In the genomic region with DNA sequence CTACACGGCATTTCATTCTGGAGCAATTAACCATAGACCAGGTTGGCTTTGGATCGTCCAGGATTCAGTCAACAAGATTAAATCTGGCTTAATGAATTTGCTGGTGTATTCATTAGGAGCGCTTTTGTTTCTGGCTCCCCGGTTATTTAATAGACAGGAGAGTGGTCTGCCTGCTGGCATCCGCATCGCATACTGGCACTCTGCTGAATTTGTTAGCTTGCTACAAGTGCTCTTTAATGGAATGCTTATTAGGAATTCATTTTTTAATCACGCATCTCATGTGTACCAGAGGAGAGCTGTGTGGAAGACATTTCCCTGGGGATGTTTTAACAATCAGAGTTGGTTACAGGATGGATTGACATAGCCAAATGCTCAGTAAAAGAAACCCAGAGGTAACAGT, we compare ENCODE assay signal across 20 mouse cellular contexts.
A peak's percentile ranks its signal among the peaks of the same experiment; 100 is the strongest.
DNase-seq lines count a peak whose midpoint lies in the region; ATAC-seq lines count a peak whose summit lies in the region.
"Had no signal": no experiment of that assay in that cellular context is flagged by ENCODE, and none has a peak within 500 bp of the region (broad histone marks: within the 10 kb centered on the region; RNA-seq: fewer than 3 reads in every experiment).

No protein-coding gene starts in this region.

- peak; percentile 75; the same call in 1 of the 2 replicates for ATAC-seq in forebrain, embryonic 12.5 days (ENCODE audit: low FRiP score)
- ATAC-seq in hindbrain, embryonic 14.5 days (ENCODE audit: low FRiP score) = peak; percentile 72; the same call in 1 of the 2 replicates
- peak; percentile 85 for ATAC-seq in midbrain, embryonic 16.5 days
- no peak for ATAC-seq in intestine, embryonic 16.5 days
- ATAC-seq: CD4-positive, CD25-positive, alpha-beta regulatory T cell, adult 4 months; intestine, postnatal 0 days had no signal

- 25% methylated on average over 7 of the region's 7 CpGs for WGBS in forebrain, embryonic 12.5 days
- 18% methylated on average over 7 of the region's 7 CpGs for WGBS in hindbrain, embryonic 14.5 days
- WGBS in midbrain, embryonic 16.5 days = 23% methylated on average over 7 of the region's 7 CpGs
- 87% methylated on average over 7 of the region's 7 CpGs for WGBS in heart, embryonic 10.5 days
- 77% methylated on average over 7 of the region's 7 CpGs for WGBS in intestine, embryonic 16.5 days

- H3K4me3 ChIP-seq in forebrain, embryonic 12.5 days (replicated peaks) = no peak overlapping the region
- no peak overlapping the region for H3K4me3 ChIP-seq in hindbrain, embryonic 14.5 days (replicated peaks; ENCODE audit: low read length)
- H3K4me3 ChIP-seq in midbrain, embryonic 16.5 days (ENCODE audit: low read depth, low read length) = no peak overlapping the region
- H3K4me3 ChIP-seq in heart, embryonic 10.5 days = no peak overlapping the region
- no peak overlapping the region for H3K4me3 ChIP-seq in intestine, embryonic 16.5 days (ENCODE audit: low read length)
- H3K4me3 ChIP-seq: embryonic facial prominence, embryonic 13.5 days; limb, embryonic 13.5 days; stomach, embryonic 15.5 days had no signal

- H3K27me3 ChIP-seq in forebrain, embryonic 12.5 days = peaks cover 21% of the 10 kb centered on the region
- H3K27me3 ChIP-seq in hindbrain, embryonic 14.5 days (ENCODE audit: control insufficient read depth, insufficient read depth, low read length) = no peaks in the 10 kb centered on the region
- H3K27me3 ChIP-seq in midbrain, embryonic 16.5 days (ENCODE audit: control insufficient read depth, insufficient read depth, low read depth, low read length) = no peaks in the 10 kb centered on the region
- H3K27me3 ChIP-seq in heart, embryonic 10.5 days (ENCODE audit: insufficient read depth, poor library complexity, severe bottlenecking) = no peaks in the 10 kb centered on the region
- H3K27me3 ChIP-seq in intestine, embryonic 16.5 days (replicated peaks; ENCODE audit: control insufficient read depth, insufficient read depth, low read length) = no peaks in the 10 kb centered on the region
- H3K27me3 ChIP-seq: embryonic facial prominence, embryonic 13.5 days; limb, embryonic 13.5 days; stomach, embryonic 15.5 days had no signal

- H3K9me3 ChIP-seq in forebrain, embryonic 12.5 days = no peaks in the 10 kb centered on the region
- no peaks in the 10 kb centered on the region for H3K9me3 ChIP-seq in hindbrain, embryonic 14.5 days (ENCODE audit: control insufficient read depth, low read length)
- no peaks in the 10 kb centered on the region for H3K9me3 ChIP-seq in midbrain, embryonic 16.5 days (replicated peaks; ENCODE audit: control insufficient read depth, low read length, poor library complexity, severe bottlenecking)
- no peaks in the 10 kb centered on the region for H3K9me3 ChIP-seq in heart, embryonic 10.5 days
- H3K9me3 ChIP-seq in intestine, embryonic 16.5 days (ENCODE audit: control insufficient read depth, low read length) = no peaks in the 10 kb centered on the region
- H3K9me3 ChIP-seq: embryonic facial prominence, embryonic 13.5 days; G1E; limb, embryonic 13.5 days; stomach, embryonic 15.5 days had no signal

- no peak overlapping the region for H3K9ac ChIP-seq in forebrain, embryonic 12.5 days
- H3K9ac ChIP-seq in hindbrain, embryonic 14.5 days = no peak overlapping the region
- 0 out of 2 replicates have a peak overlapping the region, but pooled peaks have one; percentile 6 for H3K9ac ChIP-seq in midbrain, embryonic 16.5 days (ENCODE audit: low read depth, low read length)
- no peak overlapping the region for H3K9ac ChIP-seq in intestine, embryonic 16.5 days (ENCODE audit: low read depth, low read length)
- H3K9ac ChIP-seq: embryonic facial prominence, embryonic 13.5 days; limb, embryonic 13.5 days; liver, embryonic 14.5 days; stomach, embryonic 15.5 days had no signal

- peak; percentile 6 to 21 for DNase-seq in cerebellum, postnatal 10 days
- DNase-seq in cerebellum, adult 11-12 months = no peak
- peak; percentile 52 for DNase-seq in hindbrain, embryonic 14.5 days (ENCODE audit: low spot score)
- DNase-seq in ovary, postnatal 36 days (ENCODE audit: low spot score) = no peak
- DNase-seq in heart, embryonic 10.5 days (ENCODE audit: low spot score) = no peak
- DNase-seq: cerebellum, adult 18-20 months; gastrocnemius, postnatal 10 days; kidney, postnatal 10 days; right cerebral cortex, postnatal 14 days; thymus, adult 2 months had no signal

- no peaks in the 10 kb centered on the region for H3K36me3 ChIP-seq in forebrain, embryonic 12.5 days (replicated peaks)
- H3K36me3 ChIP-seq in hindbrain, embryonic 14.5 days (replicated peaks; ENCODE audit: control insufficient read depth, insufficient read depth) = no peaks in the 10 kb centered on the region
- no peaks in the 10 kb centered on the region for H3K36me3 ChIP-seq in midbrain, embryonic 16.5 days (ENCODE audit: control insufficient read depth, insufficient read depth, low read length)
- no peaks in the 10 kb centered on the region for H3K36me3 ChIP-seq in heart, embryonic 10.5 days
- no peaks in the 10 kb centered on the region for H3K36me3 ChIP-seq in intestine, embryonic 16.5 days (ENCODE audit: control insufficient read depth, insufficient read depth, low read length)
- H3K36me3 ChIP-seq: embryonic facial prominence, embryonic 13.5 days; limb, embryonic 13.5 days; stomach, embryonic 15.5 days had no signal

- no peak overlapping the region for H3K27ac ChIP-seq in forebrain, embryonic 12.5 days
- no peak overlapping the region for H3K27ac ChIP-seq in hindbrain, embryonic 14.5 days
- no peak overlapping the region for H3K27ac ChIP-seq in midbrain, embryonic 16.5 days (ENCODE audit: low read length)
- no peak overlapping the region for H3K27ac ChIP-seq in heart, embryonic 10.5 days
- H3K27ac ChIP-seq in intestine, embryonic 16.5 days (ENCODE audit: low read length) = no peak overlapping the region
- H3K27ac ChIP-seq: embryonic facial prominence, embryonic 13.5 days; limb, embryonic 13.5 days; liver, embryonic 14.5 days; stomach, embryonic 15.5 days had no signal

- peaks cover 12% of the 10 kb centered on the region; the same call in 1 of the 2 replicates for H3K4me1 ChIP-seq in forebrain, embryonic 12.5 days
- peaks cover 8% of the 10 kb centered on the region; the same call in 1 of the 2 replicates for H3K4me1 ChIP-seq in hindbrain, embryonic 14.5 days (replicated peaks; ENCODE audit: control insufficient read depth, insufficient read depth, low read length)
- peaks cover 10% of the 10 kb centered on the region; the same call in 1 of the 2 replicates for H3K4me1 ChIP-seq in midbrain, embryonic 16.5 days (ENCODE audit: control insufficient read depth, insufficient read depth, low read length)
- no peaks in the 10 kb centered on the region for H3K4me1 ChIP-seq in heart, embryonic 10.5 days
- H3K4me1 ChIP-seq in intestine, embryonic 16.5 days (ENCODE audit: control insufficient read depth, insufficient read depth, low read length) = no peaks in the 10 kb centered on the region
- H3K4me1 ChIP-seq: embryonic facial prominence, embryonic 13.5 days; stomach, embryonic 15.5 days had no signal

- H3K4me2 ChIP-seq in forebrain, embryonic 12.5 days = no peak overlapping the region
- H3K4me2 ChIP-seq in hindbrain, embryonic 14.5 days (replicated peaks) = 0 out of 2 replicates have a peak overlapping the region, but pooled peaks have one; percentile 0
- no peak overlapping the region for H3K4me2 ChIP-seq in midbrain, embryonic 16.5 days (ENCODE audit: low read length)
- H3K4me2 ChIP-seq in intestine, embryonic 16.5 days (ENCODE audit: low read depth, low read length) = no peak overlapping the region
- H3K4me2 ChIP-seq: embryonic facial prominence, embryonic 13.5 days; limb, embryonic 13.5 days; stomach, embryonic 15.5 days had no signal

Comparison
In these comparisons a context has a peak if more than half of its experiments do, and no peak if none do; other contexts are left out.
1. DNase-seq: peak in cerebellum, postnatal 10 days (2 of 2) and hindbrain, embryonic 14.5 days (single experiment); none in cerebellum, adult 11-12 months (single experiment), ovary, postnatal 36 days (single experiment) and heart, embryonic 10.5 days (single experiment).